Mouse (Mus musculus) left cerebral cortex, adult 18-20 months (tissue): ENCODE data around the gene Thbs4. TPM values are rescaled to one million over a fixed set of nuclear protein-coding genes. Genes with fewer than 3 reads are reported as not detected.

ENCODE experiments used
- DNase-seq, 2 experiments: peaks; one replicate each; pipeline ENCODE4 v3.0.0; 2021 to 2022; ENCODE audit warnings: low spot score in 2 of 2, mixed read lengths in 1 of 2
- total RNA-seq, 2 experiments: library from RNA; stranded (reverse); gene quantifications; 2 replicates each; pipeline ENCODE4 v1.2.3; 2021

Gene Thbs4
- total RNA-seq, 2 experiments from 2014 or later: 4.6 to 9.1 TPM

- no peak for DNase-seq
These were observed 32.3 kb downstream of the Thbs4 start for GRCm38 (mm10) chr13:92762322-92762721.

DNA sequence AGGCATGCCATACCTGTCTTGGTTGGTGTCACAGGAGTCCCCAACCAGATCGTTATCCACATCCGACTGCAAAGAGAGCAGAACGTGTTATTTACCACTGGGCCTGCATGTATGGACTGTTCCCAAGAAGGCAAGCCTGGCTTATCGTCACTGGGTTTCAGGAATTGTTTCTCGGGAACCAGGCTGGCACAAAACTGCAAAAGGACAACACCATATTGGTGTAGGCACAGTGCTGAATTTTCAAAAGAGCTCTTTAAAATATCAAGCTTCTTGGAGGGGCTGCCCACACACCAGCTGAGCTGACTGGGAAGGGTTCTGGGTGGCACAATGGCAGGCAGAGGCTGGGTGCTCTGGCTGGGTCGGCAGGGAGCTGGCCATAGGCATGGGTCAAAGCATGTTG is 34.1 kb downstream of the Thbs4 start:
- DNase-seq: peak; percentile 44 to 71

GRCm38 (mm10) chr13:92759096-92759495 is 35.5 kb downstream of the Thbs4 start:
- no peak for DNase-seq

DNA sequence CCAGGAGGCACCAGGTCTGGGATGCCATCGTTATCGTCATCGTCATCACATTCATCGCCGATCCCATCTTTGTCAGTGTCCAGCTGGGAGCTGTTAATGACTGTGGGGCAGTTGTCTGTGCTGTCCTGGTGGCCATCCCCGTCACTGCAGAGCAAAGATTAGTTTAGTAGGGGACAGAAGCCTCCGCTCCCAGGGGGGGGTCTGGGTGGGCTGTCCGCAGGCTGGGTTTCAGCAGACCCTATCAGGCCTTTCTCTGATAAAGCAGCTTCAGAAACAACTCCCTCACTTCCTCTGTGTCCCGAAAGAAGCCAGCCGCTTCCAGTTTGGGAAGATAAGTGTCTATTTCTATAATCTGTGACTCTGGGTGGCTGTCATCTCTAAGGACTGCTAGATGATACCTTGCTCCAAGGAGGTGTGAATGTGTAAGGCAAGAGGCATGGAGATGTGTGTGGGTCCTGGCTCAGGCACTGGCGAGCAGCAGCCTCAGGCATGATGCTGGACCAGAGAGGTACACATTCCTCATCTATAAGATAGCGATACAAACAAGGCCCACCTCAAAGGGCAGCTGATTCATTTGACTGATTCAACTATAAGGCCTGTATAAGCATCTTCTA is 36.5 kb downstream of the Thbs4 start:
- no peak for DNase-seq

DNA sequence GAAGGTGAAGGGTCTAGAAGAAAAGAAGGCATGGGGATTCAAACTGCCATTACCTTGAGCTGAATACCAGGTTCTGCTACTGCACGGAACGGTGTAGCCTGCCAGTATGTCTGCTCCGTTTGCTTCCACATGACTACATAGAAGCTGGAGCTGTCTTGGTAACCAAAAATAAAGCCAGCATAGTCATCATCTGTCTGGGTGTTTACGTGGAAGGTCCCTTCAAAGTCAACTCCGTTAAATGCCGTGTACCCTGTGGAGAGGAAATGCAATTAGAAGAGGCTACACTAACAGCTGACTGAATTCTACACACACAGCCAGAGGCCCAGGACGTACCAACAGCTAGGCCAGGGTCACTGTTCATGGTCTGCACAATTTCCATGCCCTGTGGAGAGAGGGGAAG is 39.6 kb downstream of the Thbs4 start:
- no peak for DNase-seq

GRCm38 (mm10) chr13:92753676-92754075 is 40.9 kb downstream of the Thbs4 start:
- no peak for DNase-seq

DNA sequence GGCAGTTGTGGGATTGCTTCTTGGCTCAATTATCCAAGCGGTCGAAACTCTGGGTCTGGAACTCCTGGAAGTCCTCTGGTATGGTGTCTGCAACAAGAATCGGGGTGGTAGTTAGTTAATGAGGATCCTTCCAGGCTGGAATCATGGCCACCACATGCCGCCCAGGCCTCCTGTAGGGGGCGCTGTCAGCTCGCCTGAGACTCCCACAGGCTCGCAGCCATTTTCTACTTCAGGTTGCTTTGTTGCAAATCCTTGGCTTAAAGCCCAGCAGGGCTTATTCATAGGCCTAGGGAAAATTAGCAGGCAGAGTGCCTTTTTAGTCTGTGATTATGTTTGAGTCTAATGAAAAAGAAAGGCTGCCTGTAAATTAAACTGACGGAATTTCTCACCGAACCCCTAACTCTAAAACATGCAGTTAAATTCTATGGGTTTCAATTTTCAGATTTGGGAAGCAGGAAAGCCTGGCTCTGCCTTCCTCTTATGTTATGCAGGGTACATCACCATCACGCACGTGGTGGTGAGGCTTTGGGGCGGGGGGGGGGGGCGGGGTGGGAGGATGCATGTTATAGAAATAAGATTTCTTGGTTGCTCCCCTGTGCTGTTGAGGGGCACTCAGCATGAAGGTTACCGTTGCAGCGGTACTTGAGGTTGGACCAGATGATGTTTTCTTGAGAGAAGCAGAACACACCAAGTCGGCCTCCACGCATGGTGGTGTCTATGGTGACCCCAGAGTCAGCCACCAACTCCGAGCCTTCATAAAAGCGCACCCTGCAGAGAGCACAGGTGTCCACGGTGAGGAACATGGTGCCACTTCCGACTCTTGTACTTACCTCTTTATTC is 42.7 kb downstream of the Thbs4 start:
- peak; percentile 95 to 97 for DNase-seq

DNA sequence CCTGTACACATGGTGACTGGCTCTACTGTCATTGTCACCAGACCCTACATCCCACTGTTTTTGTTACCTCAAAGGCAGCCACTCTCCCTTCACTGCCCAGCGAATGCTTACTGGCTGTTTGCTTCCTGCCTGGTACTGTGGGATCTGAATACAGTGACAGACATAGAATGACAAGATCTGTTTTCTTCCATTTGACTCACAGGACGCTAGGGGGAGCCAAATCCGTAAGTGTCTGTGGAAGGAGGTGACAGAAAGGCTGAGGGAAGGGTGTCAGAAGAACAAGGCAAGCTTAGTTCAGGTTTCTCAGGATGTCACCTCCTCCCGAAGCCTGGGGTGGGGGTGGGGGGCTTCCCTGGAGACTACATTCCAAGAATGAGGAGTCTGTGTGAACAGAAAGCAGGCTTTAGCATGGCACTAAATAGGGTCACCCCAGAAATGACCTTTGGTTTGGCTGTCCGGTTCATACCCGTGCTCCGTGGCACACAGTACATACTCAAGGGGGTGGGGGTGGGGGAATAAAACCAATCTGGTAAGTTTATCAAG is 43.6 kb downstream of the Thbs4 start:
- peak; percentile 85 for DNase-seq

DNA sequence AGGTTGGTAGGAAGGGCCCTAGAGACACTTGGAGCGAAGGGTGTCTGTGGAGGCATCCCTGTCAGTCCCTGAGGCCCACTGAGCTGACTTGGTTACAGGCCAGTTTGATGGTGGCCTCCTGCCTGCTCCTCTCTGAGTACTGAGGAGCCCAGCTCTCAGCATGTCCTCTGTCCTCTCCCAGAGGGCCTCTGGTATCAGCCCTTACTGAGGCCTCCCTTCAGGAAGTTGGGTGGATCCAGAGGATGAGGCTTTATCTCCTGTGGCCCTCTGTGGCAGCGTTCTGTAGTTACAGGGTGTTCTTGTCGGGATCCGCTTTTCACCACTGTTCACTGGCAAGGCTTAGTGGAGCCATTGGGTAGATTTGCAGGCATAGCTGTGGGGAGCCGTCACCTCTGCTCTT is 51.3 kb downstream of the Thbs4 start:
- DNase-seq: no peak

DNA sequence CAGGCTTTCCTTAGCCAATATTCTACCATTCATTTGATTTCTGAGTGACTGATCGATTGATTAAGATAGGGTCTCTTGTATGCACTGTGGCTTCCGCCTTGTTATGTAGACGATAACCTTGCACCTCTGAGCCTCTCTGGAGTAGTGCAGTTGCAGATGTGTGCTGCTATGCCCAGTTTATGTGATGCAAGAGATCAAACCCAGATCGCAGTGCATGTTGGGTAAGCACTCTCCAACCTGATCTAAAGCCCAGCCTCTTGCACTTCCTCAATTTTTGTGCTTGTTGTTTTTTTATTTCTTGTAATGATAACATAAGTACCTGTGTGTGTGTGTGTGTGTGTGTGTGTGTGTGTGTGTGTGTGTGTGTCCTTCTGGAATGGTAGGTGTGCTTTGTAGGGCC is 51.7 kb downstream of the Thbs4 start:
- DNase-seq: no peak

DNA sequence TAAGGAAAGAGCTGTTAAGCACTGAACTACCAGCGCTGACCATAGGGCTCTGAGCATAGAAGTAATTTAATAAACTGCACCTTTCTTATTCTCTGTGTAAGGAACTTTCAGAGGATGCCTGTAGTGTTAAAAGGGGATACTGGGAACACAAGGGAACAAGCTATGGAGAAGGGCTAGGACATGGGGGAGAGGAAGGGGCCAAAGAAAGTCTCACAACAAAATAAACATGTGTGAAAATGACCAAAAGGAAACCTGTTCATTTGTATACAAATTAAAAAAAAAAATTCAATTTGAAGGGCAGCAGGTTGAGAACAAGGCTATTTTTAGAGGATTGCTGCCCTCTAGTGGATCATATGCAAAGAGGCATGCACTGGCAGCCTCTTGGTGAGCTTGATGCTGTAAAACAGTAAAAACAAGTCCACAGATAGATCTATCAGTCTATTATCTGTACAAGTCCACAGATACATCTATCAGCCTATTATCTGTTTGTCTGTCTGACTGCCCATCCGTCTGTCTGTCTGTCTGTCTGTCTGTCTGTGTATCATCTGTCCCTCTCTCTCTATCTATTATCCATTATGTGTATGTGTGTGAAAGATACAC is 53.8 kb downstream of the Thbs4 start:
- DNase-seq: peak in 1 of 2 experiments; percentile 33

DNA sequence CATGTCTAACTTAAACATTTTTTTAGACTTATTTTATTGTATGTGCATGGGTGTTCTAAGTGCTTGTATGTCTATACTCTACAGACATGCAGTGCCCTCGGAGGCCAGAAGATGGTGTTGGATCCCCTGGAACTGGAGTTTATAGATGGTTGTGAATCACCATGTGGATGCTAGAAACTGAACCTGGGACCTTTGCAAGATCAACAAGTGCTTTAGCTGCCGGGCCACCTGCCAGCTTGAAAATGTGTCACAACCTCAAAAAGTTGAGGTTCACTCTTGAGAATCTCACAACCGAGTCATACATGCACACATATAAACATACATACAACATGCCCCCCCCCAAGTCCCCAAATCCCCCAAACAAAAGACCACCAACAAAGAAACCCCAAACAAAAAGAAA is 54.8 kb downstream of the Thbs4 start:
- no peak for DNase-seq

DNA sequence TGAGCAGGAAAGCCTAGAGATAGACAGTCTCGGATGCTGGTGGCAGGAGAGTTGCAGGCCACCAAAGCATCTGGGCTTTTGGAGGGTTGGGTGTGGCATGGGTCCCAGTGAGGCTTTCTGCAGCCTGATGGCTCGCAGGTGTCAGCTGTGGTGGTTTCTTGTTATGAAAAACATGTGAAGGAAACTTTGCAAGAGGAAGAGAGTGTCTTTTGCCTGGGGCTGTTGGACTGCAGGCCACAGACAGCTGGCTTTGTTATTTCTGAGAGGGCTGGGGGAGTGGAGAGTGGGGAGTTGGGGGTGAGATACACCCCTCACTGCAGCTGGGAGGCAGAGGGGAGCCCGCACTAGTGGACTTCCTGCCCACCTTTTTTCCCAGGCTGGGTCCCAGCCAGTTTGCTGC is 55.8 kb downstream of the Thbs4 start:
- DNase-seq: no peak

DNA sequence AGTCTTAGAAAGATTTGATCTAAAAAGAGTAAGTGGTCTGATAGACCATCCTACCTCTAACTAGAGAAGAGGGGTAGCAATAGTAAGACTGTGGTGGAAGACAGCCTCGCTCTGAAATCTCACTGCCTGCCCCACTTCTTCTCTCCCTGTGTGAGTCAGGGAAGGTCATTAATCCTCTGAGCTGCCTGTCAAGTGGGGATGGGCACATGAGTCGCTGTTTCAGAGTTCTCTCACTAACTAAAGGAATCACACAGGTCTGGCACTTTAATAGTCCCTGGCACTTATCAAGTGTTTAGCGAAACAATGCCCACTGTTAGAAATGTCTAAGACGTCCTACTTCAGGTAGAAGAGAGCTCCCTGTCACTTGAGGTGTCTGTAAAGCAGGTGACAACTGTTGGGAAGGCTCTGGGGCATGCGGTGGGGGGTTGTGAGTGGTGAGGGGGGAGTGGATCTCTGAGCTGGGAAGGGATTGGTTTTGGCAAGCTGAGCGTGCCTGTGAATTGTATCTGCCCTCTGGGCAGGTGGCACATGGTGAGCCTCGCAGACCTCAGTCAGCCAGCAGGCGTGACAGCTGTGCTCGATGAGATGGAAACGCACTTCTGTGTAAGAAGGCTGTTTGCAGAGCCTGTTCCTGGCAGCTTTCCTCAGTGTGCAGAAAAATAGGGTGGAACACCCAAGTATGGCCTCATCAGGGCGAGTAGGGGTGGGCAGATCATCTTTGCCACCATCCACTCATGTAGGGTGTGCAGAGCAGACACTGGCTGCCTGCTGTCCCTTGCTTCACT is 57.9 kb downstream of the Thbs4 start:
- peak in 1 of 2 experiments; percentile 20 for DNase-seq

DNA sequence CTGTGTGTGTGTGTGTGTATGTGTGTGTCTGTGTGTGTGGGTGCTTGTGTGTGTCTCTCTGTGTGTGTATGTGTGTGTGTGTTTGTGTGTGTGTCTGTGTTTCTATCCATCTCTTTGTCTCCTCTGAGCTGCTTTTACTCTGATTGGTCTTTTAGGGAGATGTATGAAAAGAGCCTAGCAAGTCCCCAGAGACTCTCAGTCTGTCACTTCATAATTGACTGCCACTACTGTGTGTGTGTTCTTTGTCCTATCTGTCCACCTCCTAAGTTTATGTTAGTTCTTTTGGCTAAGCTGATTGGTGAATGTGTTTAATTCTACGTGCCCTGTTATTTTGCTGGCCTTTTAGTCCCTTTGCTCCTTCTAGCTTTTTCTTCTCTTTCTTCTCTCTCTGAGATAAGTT is 58.9 kb downstream of the Thbs4 start:
- DNase-seq: no peak

DNA sequence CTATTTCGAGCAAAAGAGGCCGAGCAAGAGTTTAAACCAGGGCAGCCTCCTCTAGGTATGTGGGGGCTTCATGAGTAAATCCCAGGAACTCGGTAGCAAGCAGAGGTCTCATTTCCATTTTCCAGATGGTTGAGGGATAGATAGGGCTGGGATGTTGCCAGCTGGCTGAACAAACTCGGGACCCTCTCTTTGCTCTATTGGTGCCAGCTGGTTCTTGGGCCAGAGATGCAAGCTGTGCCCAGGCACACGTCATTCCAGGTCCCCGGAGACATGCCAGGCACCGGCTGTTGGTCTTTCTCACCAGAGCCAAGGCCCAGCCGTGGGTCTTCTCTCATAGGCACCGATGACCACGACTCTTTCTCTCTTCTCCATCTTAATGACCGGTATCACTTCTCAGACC is 60.9 kb downstream of the Thbs4 start:
- no peak for DNase-seq

DNA sequence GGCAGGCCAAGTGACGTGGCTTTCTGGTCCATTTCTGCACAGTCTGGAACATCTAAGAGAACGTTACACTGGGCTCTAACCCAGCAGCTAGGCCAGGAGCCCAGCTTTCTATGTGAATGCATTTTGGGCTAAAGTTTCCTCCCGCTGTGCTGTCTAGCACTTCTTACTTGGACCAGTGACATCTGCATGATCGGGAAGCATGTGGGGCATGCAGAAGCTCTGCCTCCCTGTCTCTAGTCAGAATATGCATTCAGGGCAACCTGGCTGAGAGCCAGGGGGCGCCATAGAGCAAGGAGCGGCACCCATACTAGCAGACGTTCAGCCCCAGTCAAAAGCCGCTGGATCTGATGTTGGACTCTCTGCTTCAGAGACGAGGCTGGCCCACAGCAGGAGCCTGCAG is 61.4 kb downstream of the Thbs4 start:
- DNase-seq: peak; percentile 36 to 41

DNA sequence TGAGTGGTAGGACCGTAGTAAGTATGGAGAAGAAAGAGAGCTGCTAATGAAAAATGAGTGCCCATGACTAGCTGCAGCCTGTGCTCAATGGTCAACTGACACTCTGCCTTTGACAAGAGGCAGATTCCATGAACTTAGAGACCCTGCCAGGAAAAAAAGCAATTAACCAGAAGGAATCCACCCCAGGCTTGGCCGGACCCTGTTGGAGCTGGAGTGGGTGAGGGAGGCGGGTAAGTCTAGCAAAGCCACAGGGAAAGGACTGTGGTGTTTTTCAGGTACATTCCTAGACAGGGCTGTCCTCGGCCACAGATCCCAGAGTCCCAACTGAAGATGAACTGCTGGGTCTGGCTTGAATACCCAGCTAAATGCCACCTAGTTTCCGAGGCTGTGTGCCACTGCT is 61.8 kb downstream of the Thbs4 start:
- DNase-seq: no peak

- DNase-seq: no peak
These were observed 62.8 kb downstream of the Thbs4 start for GRCm38 (mm10) chr13:92731811-92732210.

DNA sequence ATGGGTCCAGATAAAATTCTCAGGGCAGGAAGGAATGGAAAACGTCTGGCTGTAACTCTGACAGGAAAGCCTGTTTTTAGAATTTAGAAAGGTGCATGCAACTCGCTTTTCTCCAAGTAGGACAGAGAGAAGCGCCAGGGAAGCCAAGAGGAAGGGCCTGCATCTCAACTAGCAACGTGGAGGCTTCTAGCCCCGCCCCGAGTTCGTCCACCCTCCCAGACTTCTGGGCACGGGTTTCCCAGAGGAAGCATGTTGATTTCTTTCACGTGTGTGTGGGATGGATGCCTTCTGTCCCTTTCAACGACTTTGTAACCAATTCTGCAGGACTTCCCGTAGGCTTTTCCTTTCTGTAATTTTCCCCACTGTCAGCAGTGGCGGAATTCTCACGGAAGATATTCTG is 64.8 kb downstream of the Thbs4 start:
- DNase-seq: peak; percentile 34 to 44

DNA sequence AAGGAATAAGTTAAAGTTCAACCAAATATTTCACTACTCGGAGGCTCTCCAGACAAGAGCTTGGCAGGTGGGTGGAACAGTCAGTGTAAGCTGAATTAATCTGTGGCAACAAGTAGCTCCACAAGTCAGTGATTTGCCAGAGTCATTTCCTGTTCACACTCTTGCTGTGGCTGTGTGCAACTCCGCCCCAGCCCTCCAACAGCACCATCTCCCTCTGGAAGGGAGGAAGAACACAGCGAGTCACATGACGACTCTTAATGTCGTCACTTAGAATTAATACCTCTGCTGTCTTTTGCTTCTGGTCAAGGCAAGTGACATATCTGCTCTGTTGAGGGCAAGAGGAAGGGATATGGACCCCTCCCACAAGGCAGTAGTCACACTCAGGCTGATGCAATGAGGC is 72.2 kb downstream of the Thbs4 start:
- DNase-seq: no peak
